Comparison of ENCODE assay signal across 8 mouse cellular contexts in genomic region chr7:101012541-101012940, GRCm38 (mm10). TPM values are rescaled to one million over a fixed set of nuclear protein-coding genes. Genes with fewer than 3 reads are reported as not detected.
DNase-seq lines count a peak whose midpoint lies in the region; ATAC-seq and TF ChIP-seq lines count a peak whose summit lies in the region.

Gene P2ry2 (minus strand): TSS chr7:101012866.

- peak within 1 kb of the TSS; percentile 45 for H3K4me3 ChIP-seq in left cerebral cortex, adult 2 months
- H3K4me3 ChIP-seq in intestine, embryonic 16.5 days (ENCODE audit: low read length) = peak within 1 kb of the TSS; percentile 59
- peak within 1 kb of the TSS; percentile 42 for H3K4me3 ChIP-seq in neural tube, embryonic 14.5 days (ENCODE audit: low read depth, low read length)

- H3K27me3 ChIP-seq in intestine, embryonic 16.5 days (replicated peaks; ENCODE audit: control insufficient read depth, insufficient read depth, low read length) = peaks cover 4% of the 10 kb centered on the region
- H3K27me3 ChIP-seq in neural tube, embryonic 14.5 days (ENCODE audit: control insufficient read depth, insufficient read depth, low read length) = peaks cover 31% of the 10 kb centered on the region

- no peaks in the 10 kb centered on the region for H3K9me3 ChIP-seq in intestine, embryonic 16.5 days (ENCODE audit: control insufficient read depth, low read length)
- H3K9me3 ChIP-seq in neural tube, embryonic 14.5 days (ENCODE audit: control insufficient read depth, low read length) = no peaks in the 10 kb centered on the region

- H3K4me1 ChIP-seq in intestine, embryonic 16.5 days (ENCODE audit: control insufficient read depth, insufficient read depth, low read length) = peaks cover 15% of the 10 kb centered on the region
- peaks cover 8% of the 10 kb centered on the region; the same call in 1 of the 2 replicates for H3K4me1 ChIP-seq in neural tube, embryonic 14.5 days (ENCODE audit: control insufficient read depth, insufficient read depth, low read length)

- no peaks in the 10 kb centered on the region for H3K36me3 ChIP-seq in intestine, embryonic 16.5 days (ENCODE audit: control insufficient read depth, insufficient read depth, low read length)
- H3K36me3 ChIP-seq in neural tube, embryonic 14.5 days (ENCODE audit: control insufficient read depth, insufficient read depth, low read length) = no peaks in the 10 kb centered on the region

- TF ChIP-seq CTCF in left cerebral cortex, adult 2 months (IDR thresholded peaks at IDR 0.05) = no peak

- WGBS in intestine, embryonic 16.5 days = 79% methylated on average over 4 of the region's 4 CpGs
- WGBS in neural tube, embryonic 14.5 days = 66% methylated on average over 4 of the region's 4 CpGs

- H3K9ac ChIP-seq in intestine, embryonic 16.5 days (ENCODE audit: low read depth, low read length) = peak within 1 kb of the TSS; percentile 70
- H3K9ac ChIP-seq in neural tube, embryonic 14.5 days (replicated peaks; ENCODE audit: low read depth, low read length) = peak within 1 kb of the TSS; percentile 22

- no peak within 1 kb of the TSS for H3K27ac ChIP-seq in left cerebral cortex, adult 2 months
- no peak within 1 kb of the TSS for H3K27ac ChIP-seq in intestine, embryonic 16.5 days (ENCODE audit: low read length)
- H3K27ac ChIP-seq in neural tube, embryonic 14.5 days (ENCODE audit: low read depth, low read length) = no peak within 1 kb of the TSS

- peak within 1 kb of the TSS; percentile 97 for H3K4me2 ChIP-seq in intestine, embryonic 16.5 days (ENCODE audit: low read depth, low read length)
- peak within 1 kb of the TSS; percentile 95 for H3K4me2 ChIP-seq in neural tube, embryonic 14.5 days (ENCODE audit: low read depth, low read length)

- intact Hi-C loops in left cerebral cortex, adult 2 months (cut with DNase I) = no loop called here
- intact Hi-C loops in left cerebral cortex, postnatal 4 days (cut with DNase I) = no loop called here

- ATAC-seq in intestine, embryonic 16.5 days = no peak
- ATAC-seq in neural tube, embryonic 14.5 days (ENCODE audit: low read depth) = no peak

- no peak for DNase-seq in left cerebral cortex, adult 2 months (ENCODE audit: extremely low spot score in 1 of 2, low spot score in 2 of 2)
- DNase-seq in left cerebral cortex, postnatal 4 days = no peak
- no peak for DNase-seq in gastrocnemius, postnatal 25 days
- DNase-seq in adrenal gland, postnatal 4 days (ENCODE audit: low spot score in 2 of 2) = no peak
- no peak for DNase-seq in adrenal gland, adult 8-10 months
- no peak for DNase-seq in spleen, postnatal 14 days (ENCODE audit: low spot score in 2 of 2)

RNA-seq across cellular contexts. Expression of gene P2ry2, which starts in this region (rescaled TPM):
- total RNA-seq in left cerebral cortex, adult 2 months (2021) = under 1 TPM; 0.68 to 0.82 TPM
- total RNA-seq in left cerebral cortex, postnatal 4 days (2021) = 1 to 10 TPM; 1.2 to 1.3 TPM
- total RNA-seq in gastrocnemius, postnatal 25 days (2021) = 10 to 100 TPM; 34.3 to 43.7 TPM
- 3.1 and 3.3 TPM in 2 replicates for polyA plus RNA-seq in intestine, embryonic 16.5 days (2015; fragmentation: Nextera tagmentation; extraction: Ambion mirVana)
- 1.1 TPM in 1 of 2 replicates, not detected in the other for polyA plus RNA-seq in neural tube, embryonic 14.5 days (2014; fragmentation: Nextera tagmentation; extraction: Ambion mirVana)
- total RNA-seq in adrenal gland, postnatal 4 days (2021) = 1 to 10 TPM; 2.7 to 2.8 TPM
- 1 to 10 TPM; 1.4 to 6.4 (median 3.0) TPM for total RNA-seq in adrenal gland, adult 8-10 months (2022)

Comparison
In these comparisons a context has a peak if more than half of its experiments do, and no peak if none do; other contexts are left out.
1. RNA of gene P2ry2 (total RNA-seq): 34.3 to 43.7 TPM in gastrocnemius, postnatal 25 days; 1.4 to 6.4 TPM in adrenal gland, adult 8-10 months, 2.7 to 2.8 TPM in adrenal gland, postnatal 4 days, 1.2 to 1.3 TPM in left cerebral cortex, postnatal 4 days and 0.68 to 0.82 TPM in left cerebral cortex, adult 2 months; every median in the first group is over 4 times any median in the second.
2. Peak in every context shown above with its lines, with median percentiles within 50 percentile points of each other: H3K4me3 ChIP-seq.